Mouse (Mus musculus): ENCODE measurements at regions not wholly inside any gene's neighbourhood (a gene's known extent, or its start where the extent isn't known, plus 50 kb on each side); places are given as distances from the start of the nearest gene placed in this dataset.

DNA sequence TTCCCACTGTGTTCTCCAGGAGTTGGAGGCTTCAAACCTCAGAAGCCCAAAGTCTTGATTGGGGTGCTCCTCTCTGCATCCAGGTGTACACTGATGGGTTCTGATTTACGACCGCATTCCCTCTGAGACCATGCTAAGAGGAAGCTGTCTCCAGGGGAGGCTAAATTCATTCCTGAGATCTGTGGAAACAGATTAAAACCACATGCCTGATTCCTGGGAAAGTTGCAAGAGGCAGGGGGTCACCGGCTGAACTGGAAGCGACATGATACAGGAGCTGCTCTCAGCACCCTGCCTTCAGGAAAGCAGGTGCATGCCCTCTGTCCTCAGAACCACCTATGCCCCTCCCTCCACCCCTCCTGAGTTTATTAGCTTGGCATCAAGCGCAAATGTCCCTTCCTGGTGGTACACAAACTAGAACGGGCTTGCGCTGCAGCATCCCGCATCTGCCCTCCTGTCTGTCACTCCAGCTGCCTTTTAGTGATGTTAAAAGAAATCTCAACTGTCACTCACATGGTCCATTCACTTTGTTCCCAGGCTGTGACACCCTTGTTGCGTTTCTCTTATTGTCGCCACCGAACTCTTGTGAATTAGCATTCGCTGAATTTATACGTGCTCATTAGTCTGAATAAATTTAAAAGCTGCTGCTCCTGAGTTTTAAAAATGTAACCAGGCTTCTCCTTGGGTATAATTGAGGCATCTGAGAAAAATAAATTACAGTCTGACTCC lies 446.3 kb upstream of the 3110018I06Rik start:
- no peak overlapping the region for H3K4me3 ChIP-seq
- H3K4me2 ChIP-seq = no peak overlapping the region
- H3K9ac ChIP-seq = no peak overlapping the region
- no peak overlapping the region for H3K27ac ChIP-seq (replicated peaks)
- H3K27me3 ChIP-seq = no peaks in the 10 kb centered on the region
- no peak for ATAC-seq (ENCODE audit: low read depth)
- peaks cover 14% of the 10 kb centered on the region for H3K4me1 ChIP-seq (replicated peaks)
- no peaks in the 10 kb centered on the region for H3K9me3 ChIP-seq
- no peaks in the 10 kb centered on the region for H3K36me3 ChIP-seq
- WGBS = 66% methylated on average over 13 of the region's 13 CpGs

DNA sequence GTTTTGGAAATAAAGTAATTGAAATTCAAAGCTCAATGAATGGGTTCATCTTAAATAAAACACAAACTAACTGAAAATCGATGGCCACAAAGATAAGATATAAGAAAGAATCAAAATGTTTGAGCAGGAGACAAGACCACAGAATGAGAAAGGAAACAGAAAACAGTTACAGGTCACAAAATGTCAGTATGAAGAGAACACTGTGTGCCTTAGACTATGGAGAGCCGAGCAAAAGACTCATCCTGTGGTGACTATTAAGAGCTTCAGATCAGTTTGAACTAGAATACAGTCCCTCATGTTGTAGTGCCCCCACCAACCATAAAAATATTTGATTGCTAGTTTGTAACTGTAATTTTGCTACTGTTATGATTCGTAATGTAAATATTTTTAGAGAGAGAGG lies 441.9 kb upstream of the 3110018I06Rik start:
- Histone ChIP-seq H3K27ac (replicated peaks) (no peak overlapping the region), H3K27me3 (no peaks in the 10 kb centered on the region), H3K4me2 (no peak overlapping the region), H3K9ac (no peak overlapping the region), H3K36me3 (no peaks in the 10 kb centered on the region), H3K9me3 (no peaks in the 10 kb centered on the region), H3K4me1 (replicated peaks) (peaks cover 24% of the 10 kb centered on the region), H3K4me3 (no peak overlapping the region)
- 91% methylated on average over 3 of the region's 3 CpGs for WGBS
- ATAC-seq (ENCODE audit: low read depth) = no peak

- peaks cover 19% of the 10 kb centered on the region for H3K4me1 ChIP-seq (replicated peaks)
- WGBS = 67% methylated on average over 13 of the region's 13 CpGs
- ATAC-seq (ENCODE audit: low read depth) = no peak
These were observed 441.3 kb upstream of the 3110018I06Rik start for GRCm38 (mm10) chr12:107047059-107047531.

DNA sequence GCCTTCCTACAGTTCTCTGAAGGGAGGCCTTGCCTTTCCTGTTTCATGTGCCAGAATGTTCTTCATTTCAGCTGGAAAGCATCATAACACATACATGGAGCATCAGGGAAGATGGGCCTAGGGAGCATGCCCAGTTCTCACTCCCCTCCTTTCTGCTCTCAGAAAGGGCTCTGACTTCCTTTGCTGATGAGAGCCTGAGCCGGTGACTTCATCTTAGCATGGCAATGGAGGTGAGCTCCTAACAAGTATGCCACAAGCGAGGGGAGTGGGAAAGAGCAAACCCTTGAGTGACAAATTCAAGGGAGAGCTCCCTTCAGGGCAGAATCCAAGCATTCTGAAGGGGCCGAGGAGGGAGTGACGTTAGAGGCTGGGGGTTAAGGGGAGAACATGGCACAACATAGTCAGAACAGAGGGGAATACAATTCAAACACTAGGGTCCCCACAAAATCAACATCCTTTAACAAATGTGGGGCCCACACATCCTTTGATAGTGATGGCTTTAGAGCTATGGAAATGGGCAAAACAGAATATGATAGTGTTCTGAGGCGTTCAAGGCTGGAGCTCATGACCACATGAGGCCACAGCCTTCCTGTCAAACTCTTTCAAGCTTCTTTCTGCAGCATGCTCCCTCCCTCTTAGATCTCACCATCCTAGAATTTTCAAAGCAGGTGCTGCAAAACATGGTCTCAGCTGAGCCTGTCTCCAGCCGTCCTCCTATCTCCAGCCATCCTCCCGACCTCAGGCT lies 437.4 kb upstream of the 3110018I06Rik start:
- H3K27me3 ChIP-seq = no peaks in the 10 kb centered on the region
- peaks cover 12% of the 10 kb centered on the region for H3K4me1 ChIP-seq (replicated peaks)
- H3K9ac ChIP-seq = no peak overlapping the region
- H3K4me3 ChIP-seq = no peak overlapping the region
- no peak overlapping the region for H3K4me2 ChIP-seq
- no peaks in the 10 kb centered on the region for H3K9me3 ChIP-seq
- no peak overlapping the region for H3K27ac ChIP-seq (replicated peaks)
- no peak for ATAC-seq (ENCODE audit: low read depth)
- 87% methylated on average over 7 of the region's 7 CpGs for WGBS
- no peaks in the 10 kb centered on the region for H3K36me3 ChIP-seq

More at GRCm38 (mm10) chr12:107047059-107047531, 441.3 kb upstream of the 3110018I06Rik start:
- H3K4me3 ChIP-seq = no peak overlapping the region
- no peak overlapping the region for H3K9ac ChIP-seq
- H3K9me3 ChIP-seq = no peaks in the 10 kb centered on the region
- H3K27me3 ChIP-seq = no peaks in the 10 kb centered on the region
- H3K27ac ChIP-seq (replicated peaks) = no peak overlapping the region; the same call in 1 of the 2 replicates
- no peaks in the 10 kb centered on the region for H3K36me3 ChIP-seq
- no peak overlapping the region for H3K4me2 ChIP-seq

GRCm38 (mm10) chr12:107052136-107052535 lies 436.3 kb upstream of the 3110018I06Rik start:
- H3K9me3 ChIP-seq = no peaks in the 10 kb centered on the region
- peaks cover 9% of the 10 kb centered on the region for H3K4me1 ChIP-seq (replicated peaks)
- whole genome bisulfite sequencing = 90% methylated on average over 5 of the region's 6 CpGs
- H3K36me3 ChIP-seq = no peaks in the 10 kb centered on the region
- no peak for ATAC-seq (ENCODE audit: low read depth)
- no peak overlapping the region for H3K27ac ChIP-seq (replicated peaks)
- H3K4me2 ChIP-seq = no peak overlapping the region
- no peak overlapping the region for H3K4me3 ChIP-seq
- H3K27me3 ChIP-seq = no peaks in the 10 kb centered on the region
- no peak overlapping the region for H3K9ac ChIP-seq

DNA sequence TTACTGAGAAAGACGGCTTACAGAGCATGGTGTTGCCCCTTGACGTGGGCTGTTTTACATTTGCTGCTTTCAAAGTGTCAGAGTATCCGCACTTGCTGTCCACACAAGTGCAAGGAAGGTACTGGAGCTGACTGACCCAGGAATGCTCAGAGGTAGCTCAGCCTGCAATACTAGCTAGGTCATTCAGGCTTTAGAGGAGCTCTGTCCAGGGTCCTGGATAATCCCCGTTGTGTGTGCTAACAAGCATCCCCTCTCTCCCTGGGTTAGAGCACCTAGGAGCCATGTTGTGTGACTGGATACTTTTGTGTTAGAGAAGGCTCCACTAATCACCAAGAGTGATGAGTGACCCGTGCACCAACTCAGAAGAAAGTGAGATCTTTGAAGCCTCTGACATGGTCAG lies 431.9 kb upstream of the 3110018I06Rik start:
- no peak overlapping the region for H3K4me3 ChIP-seq
- H3K4me1 ChIP-seq (replicated peaks) = no peaks in the 10 kb centered on the region
- no peak for ATAC-seq (ENCODE audit: low read depth)
- no peaks in the 10 kb centered on the region for H3K27me3 ChIP-seq
- H3K4me2 ChIP-seq = no peak overlapping the region
- H3K9me3 ChIP-seq = no peaks in the 10 kb centered on the region
- WGBS = 46% methylated on average over 5 of the region's 5 CpGs
- H3K27ac ChIP-seq (replicated peaks) = no peak overlapping the region
- no peaks in the 10 kb centered on the region for H3K36me3 ChIP-seq
- H3K9ac ChIP-seq = no peak overlapping the region

GRCm38 (mm10) chr12:107060514-107060913 lies 427.9 kb upstream of the 3110018I06Rik start:
- Histone ChIP-seq H3K27ac (replicated peaks) (no peak overlapping the region), H3K4me3 (no peak overlapping the region), H3K4me2 (no peak overlapping the region), H3K9ac (no peak overlapping the region), H3K27me3 (no peaks in the 10 kb centered on the region), H3K4me1 (replicated peaks) (no peaks in the 10 kb centered on the region), H3K9me3 (peaks cover 3% of the 10 kb centered on the region; the same call in 1 of the 2 replicates), H3K36me3 (no peaks in the 10 kb centered on the region)
- no peak for ATAC-seq (ENCODE audit: low read depth)
- WGBS = 35% methylated on average over 3 of the region's 3 CpGs

DNA sequence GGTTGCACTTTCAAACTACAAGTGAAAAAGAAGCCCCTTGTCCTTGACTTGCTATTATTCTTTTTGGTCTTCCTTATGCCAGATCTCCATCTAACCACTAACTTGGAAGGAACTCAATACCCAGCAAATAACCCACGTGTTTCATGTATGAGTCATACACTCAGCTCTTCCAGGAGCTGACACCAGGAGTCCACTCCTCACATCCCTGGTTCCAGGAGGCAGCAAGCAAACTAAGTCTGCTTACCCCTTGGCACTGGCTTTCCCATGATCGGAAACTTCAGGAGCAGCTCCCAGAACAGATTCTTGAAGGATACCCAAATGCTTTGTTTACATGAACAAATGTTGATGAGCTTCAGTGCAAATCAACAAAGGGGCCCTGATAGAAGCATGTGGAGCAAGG lies 421.1 kb upstream of the 3110018I06Rik start:
- WGBS = 89% methylated on average over 2 of the region's 2 CpGs
- H3K9me3 ChIP-seq = peaks cover 3% of the 10 kb centered on the region; the same call in 1 of the 2 replicates

DNA sequence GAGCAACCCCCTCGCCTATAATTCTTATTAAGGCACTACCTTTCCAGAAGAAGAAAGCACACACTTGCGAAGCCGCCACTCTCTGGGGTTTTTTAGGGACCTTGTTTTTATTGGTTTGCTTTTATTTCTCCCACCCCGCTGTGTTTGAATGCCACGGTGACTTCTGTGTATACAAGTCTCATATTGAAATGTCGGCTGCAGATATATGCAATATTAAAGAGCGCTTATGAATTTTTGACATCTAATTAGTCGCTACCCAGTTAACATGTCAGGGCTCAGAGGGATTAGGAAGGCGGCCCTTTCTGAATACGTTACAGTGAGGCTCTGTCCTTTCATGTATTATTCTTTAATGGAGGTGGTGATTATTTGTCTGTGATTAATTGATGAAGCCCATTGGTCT lies 405.9 kb upstream of the 3110018I06Rik start:
- ATAC-seq (ENCODE audit: low read depth) = no peak
- H3K27me3 ChIP-seq = no peaks in the 10 kb centered on the region; the same call in 1 of the 2 replicates
- 51% methylated on average over 10 of the region's 10 CpGs for WGBS
- H3K4me2 ChIP-seq = 0 out of 2 replicates have a peak overlapping the region, but pooled peaks have one; percentile 7
- no peaks in the 10 kb centered on the region for H3K9me3 ChIP-seq
- H3K4me3 ChIP-seq = no peak overlapping the region
- H3K9ac ChIP-seq = no peak overlapping the region
- no peaks in the 10 kb centered on the region for H3K36me3 ChIP-seq
- H3K4me1 ChIP-seq (replicated peaks) = peaks cover 47% of the 10 kb centered on the region
- 0 out of 2 replicates have a peak overlapping the region, but pooled peaks have one; percentile 18 for H3K27ac ChIP-seq (replicated peaks)

More for the DNA sequence above, 421.1 kb upstream of the 3110018I06Rik start:
- Histone ChIP-seq H3K27ac (replicated peaks) (no peak overlapping the region), H3K27me3 (no peaks in the 10 kb centered on the region), H3K4me3 (no peak overlapping the region), H3K36me3 (no peaks in the 10 kb centered on the region), H3K4me2 (no peak overlapping the region), H3K9ac (no peak overlapping the region), H3K4me1 (replicated peaks) (no peaks in the 10 kb centered on the region)
- no peak for ATAC-seq (ENCODE audit: low read depth)

DNA sequence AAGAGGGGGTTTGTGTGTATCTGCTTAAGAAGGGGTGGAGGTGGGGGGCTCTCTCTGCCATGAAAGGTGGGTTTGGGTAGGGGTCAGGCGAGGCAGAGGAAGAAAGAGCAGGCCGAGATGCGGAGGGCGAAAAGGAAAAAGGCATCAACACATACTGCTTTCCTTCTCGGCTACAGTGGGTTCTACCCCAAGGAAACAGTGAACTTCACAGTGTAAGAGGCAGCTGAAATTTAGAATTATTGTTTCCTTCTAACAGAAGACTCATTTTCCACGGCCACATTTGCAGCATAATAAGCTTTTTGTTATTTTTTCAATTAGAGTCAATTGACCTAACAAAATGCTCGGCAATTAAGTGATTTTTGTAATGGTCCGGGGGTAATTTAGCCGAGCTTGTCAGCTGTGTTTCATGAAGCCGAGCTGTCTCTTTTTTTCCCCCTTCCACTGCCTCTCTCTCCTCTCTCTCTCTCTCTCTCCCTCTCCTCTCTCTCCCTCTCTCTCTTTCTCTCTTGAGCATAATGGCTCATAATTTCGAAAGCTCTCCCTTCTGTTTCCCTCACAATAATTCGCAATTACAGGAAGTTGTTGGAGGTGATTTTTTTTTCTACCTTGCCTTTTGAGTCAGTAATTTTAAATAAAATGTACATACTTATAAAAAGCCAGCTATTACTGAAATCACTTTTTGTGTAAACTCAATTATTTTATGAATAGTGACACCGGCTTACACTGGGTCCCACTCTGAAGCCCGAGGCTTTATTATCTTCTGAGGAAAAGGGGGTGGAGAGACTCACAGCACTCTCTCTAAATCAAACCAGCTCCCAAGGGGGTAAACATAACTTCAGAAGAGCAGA lies 403.1 kb upstream of the 3110018I06Rik start:
- peak; percentile 47; the same call in 1 of the 2 replicates for ATAC-seq (ENCODE audit: low read depth)
- no peaks in the 10 kb centered on the region for H3K9me3 ChIP-seq
- peak overlapping the region; percentile 87 for H3K27ac ChIP-seq (replicated peaks)
- no peaks in the 10 kb centered on the region for H3K36me3 ChIP-seq
- peaks cover 5% of the 10 kb centered on the region; the same call in 1 of the 2 replicates for H3K27me3 ChIP-seq
- H3K4me3 ChIP-seq = no peak overlapping the region
- peaks cover 47% of the 10 kb centered on the region for H3K4me1 ChIP-seq (replicated peaks)
- WGBS = 16% methylated on average over 14 of the region's 14 CpGs
- peak overlapping the region; percentile 41 for H3K4me2 ChIP-seq
- peak overlapping the region; percentile 34; the same call in 1 of the 2 replicates for H3K9ac ChIP-seq

DNA sequence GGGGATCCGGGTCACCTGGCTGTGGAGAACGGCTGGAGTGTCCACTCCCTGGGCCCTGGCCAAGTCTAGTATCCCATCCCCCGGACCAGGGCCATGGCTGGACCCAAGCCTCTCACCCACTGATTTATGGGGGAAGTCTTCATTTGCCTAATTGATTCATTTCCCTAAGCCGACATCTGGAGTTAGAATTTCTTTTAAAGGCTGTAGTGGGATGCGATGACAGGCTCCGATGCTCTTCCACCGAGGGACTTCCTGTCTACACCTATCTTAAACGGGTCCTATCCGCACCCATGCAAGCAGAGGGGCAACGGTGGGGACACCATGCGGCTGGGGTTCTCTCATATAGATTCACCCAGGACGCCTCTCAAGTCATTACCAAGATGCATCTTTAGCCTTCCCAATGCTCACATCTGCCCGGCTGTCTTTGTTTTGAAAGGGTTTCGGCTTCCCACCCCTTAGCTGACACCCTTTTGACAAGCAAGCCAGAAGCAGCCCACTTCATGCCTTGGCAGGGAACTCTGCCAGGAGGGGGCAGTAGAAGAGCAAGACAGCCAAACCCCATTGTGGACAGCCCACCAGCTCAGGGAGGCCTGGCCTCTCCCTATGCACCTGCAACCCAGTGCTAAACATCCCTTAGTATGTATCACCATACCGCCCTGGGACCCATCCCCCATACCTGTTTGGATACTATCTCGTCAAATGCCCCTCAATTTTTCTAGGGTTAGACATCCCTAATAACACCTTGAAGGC lies 402.4 kb upstream of the 3110018I06Rik start:
- peak; percentile 64 for ATAC-seq (ENCODE audit: low read depth)
- H3K27me3 ChIP-seq = peaks cover 5% of the 10 kb centered on the region; the same call in 1 of the 2 replicates
- H3K9ac ChIP-seq = no peak overlapping the region
- no peak overlapping the region for H3K4me3 ChIP-seq
- H3K4me1 ChIP-seq (replicated peaks) = peaks cover 47% of the 10 kb centered on the region
- H3K27ac ChIP-seq (replicated peaks) = peak overlapping the region; percentile 87
- H3K4me2 ChIP-seq = peak overlapping the region; percentile 41
- no peaks in the 10 kb centered on the region for H3K36me3 ChIP-seq
- WGBS = 17% methylated on average over 16 of the region's 16 CpGs
- no peaks in the 10 kb centered on the region for H3K9me3 ChIP-seq
